Mouse (Mus musculus): ENCODE measurements at regions not wholly inside any gene's neighbourhood (a gene's known extent, or its start where the extent isn't known, plus 50 kb on each side); places are given as distances from the start of the nearest gene placed in this dataset.
"Not testable (repeated sequence)": the region's sequence is repeated elsewhere in the genome, so short reads cannot be mapped to it uniquely, and the experiment has no call there.

- DNase-seq (ENCODE audit: low read depth, low spot score): no peak
Observed at GRCm38 (mm10) chr3:21149618-21150017, 782.6 kb upstream of the Agtr1b start.

DNA sequence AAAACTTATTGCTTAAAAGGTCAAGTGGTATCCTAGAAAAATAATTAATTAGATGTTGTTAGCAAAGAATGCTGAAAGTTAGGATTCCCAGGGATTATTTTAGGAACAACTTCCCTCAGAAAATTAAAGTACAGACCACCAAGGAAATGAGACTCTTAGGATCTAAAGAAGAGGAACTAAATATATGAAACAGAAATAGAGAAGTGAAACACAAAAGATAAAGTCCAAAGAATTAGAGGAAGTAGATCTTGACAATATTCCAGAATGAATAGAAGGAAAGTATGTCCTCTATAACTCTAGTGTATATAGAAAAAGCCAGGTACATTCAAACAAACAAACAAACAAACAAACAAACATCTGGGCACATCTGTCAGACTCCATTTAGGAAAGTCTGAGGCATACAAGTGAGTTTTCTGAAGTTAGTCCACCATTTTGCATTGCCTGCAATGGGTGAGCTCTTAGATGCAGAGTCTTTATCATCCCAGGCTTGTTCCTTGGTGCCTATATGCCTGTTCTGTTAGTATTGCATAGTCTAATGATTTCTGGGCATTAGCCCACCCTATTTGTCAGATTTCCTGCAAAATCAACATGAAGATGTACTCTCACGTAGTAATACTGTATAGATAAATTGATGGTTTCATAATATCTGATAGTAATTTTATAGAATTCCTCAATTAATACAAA is 762.0 kb upstream of the Agtr1b start:
- no peak for DNase-seq (ENCODE audit: low read depth, low spot score)

DNA sequence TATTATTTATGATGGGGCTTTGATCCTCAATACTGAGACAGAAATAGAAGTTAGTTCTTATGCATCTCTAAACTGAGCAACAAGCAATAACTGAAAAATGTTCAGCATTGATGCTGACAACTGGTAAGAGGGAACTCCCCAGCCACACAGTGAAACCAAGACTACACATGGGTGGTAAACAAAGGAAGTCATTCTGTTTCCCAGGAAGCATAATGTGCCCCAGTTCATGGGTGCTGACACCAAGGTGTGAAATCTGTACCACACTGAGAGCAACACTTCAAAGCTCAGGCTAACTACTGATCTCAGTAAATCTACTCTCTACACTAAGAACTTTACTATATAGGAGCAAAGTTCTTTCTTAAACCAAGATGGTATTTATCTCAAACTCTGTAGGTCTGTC is 759.2 kb upstream of the Agtr1b start:
- DNase-seq (ENCODE audit: low read depth, low spot score): no peak

DNA sequence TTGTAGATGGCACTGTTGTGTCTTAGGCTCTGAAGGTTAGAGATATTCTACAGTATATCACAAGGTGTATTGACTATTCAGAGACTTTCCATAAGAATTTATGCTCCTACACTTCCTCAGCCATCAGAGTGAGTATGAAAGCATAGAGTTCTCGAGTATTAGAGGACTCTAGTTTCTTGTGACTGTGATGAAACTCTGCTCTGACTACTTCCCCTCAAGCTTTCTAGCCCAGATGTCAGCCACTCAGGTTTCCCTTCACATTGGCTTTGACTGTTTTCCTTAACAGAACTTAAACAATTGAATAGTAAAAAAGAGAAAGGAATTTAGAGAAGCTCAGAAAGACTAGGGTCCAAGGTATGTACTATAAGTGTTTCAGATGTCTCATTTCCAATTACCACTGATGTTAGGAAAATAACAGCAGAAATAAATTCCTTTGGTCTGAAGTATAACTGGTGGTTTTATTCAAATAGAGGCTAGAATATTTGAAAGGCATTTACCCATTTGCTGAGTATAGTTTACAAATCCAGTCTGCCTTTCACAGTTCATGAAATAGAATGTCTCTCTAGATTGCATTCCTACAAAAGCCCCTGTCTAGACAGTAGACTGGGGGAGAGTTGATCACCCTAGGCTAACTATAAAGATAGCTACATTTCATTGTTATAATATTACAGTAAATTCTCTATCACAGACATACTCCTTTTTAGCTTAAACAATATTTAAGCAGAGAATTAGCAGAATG is 751.4 kb upstream of the Agtr1b start:
- no peak for DNase-seq (ENCODE audit: low read depth, low spot score)

- DNase-seq (ENCODE audit: low read depth, low spot score): no peak
Observed at GRCm38 (mm10) chr3:21111735-21112518, 745.0 kb upstream of the Agtr1b start.

DNA sequence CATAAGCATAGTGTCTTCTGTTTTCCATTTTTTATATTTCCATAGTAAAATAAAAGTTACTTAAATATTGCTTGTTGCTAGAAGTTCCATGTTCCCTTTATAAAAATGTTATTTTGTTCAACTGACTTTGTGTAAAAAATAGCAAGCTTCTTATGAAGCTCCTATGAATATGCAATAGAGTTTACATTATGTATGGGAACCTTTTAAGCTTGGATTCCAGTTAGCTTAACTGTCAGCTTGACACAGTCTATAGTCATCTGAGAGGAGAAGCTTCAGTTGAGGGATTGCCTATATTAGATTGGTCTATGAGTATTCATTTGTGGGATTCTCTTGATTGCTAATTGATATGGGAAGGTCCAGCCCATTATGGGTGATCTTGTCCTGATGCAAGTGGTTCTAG is 723.2 kb upstream of the Agtr1b start:
- peak; percentile 11 for DNase-seq (ENCODE audit: low read depth, low spot score)

DNA sequence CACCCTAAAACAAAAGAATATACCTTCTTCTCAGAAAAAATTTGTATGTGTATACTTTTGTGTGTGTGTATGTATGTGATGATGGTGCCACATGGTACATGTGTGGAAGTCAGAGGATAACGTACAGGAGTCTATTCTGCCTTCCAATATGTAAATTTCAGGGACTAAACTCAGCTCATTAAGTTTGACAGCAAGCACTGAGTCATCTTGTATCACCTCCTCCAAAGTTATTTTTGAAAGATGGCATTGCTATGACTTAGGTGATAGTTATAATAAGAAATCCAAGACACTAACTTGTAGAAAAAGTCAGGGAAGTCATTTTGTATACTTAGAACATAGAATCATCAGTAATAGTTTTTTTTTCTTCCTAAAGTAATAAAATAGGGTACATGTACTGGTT is 719.4 kb upstream of the Agtr1b start:
- DNase-seq (ENCODE audit: low read depth, low spot score): peak; percentile 26

GRCm38 (mm10) chr3:21077548-21077947 is 710.6 kb upstream of the Agtr1b start:
- DNase-seq (ENCODE audit: low read depth, low spot score): no peak

DNA sequence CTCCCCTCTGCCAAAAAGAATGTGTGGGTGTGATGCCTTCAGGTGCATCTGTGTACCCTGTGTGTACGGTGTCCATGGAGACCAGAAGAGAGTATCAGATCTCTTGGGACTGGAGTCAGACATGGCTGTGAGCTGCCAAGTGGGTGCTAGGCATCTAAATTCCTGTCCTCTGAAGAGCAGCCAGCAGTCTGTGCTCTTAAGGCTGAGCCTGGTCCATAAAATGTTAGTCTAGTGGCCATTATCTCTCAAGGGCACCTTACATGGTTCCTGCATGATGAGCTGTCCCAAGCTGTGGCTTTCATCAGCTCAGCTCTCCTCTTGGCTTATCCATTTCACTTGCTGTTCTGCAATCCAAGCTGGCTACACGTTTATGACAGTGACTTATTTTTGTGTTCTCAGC is 686.4 kb upstream of the Agtr1b start:
- DNase-seq (ENCODE audit: low read depth, low spot score): not testable (repeated sequence)

DNA sequence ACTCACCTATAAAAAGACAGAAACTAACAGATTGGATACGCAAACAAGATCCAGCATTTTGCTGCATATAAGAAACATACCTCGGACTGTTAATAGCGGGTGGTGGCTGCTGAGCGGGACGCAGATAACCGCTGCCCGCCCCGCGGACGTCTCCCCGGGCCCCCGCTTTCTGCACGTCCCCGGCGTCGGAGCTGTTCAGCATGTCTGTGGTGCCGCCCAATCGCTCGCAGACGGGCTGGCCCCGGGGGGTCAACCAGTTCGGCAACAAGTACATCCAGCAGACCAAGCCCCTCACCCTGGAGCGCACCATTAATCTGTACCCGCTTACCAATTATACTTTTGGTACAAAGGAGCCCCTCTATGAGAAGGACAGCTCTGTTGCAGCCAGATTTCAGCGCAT is 682.4 kb upstream of the Agtr1b start:
- not testable (repeated sequence) for DNase-seq (ENCODE audit: low read depth, low spot score)

DNA sequence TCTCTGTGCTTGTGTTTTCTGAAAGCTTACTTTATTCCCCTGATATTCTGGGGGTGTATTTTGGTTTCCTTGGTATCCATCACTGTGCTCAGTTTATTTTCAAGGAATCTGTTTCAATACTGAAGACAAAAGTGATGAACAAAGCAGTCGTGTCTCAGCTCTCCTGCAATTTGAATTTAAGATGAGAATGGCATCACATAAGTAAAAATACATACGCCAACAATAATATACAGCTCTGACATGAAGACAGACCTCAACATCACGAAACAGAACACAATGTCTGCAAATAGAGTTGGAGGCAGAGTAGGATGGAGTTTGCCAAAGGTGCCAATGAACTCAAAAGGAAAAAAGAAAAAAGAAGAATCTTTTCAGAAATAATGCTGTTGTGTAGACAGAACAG is 679.0 kb upstream of the Agtr1b start:
- peak; percentile 71 for DNase-seq (ENCODE audit: low read depth, low spot score)

DNA sequence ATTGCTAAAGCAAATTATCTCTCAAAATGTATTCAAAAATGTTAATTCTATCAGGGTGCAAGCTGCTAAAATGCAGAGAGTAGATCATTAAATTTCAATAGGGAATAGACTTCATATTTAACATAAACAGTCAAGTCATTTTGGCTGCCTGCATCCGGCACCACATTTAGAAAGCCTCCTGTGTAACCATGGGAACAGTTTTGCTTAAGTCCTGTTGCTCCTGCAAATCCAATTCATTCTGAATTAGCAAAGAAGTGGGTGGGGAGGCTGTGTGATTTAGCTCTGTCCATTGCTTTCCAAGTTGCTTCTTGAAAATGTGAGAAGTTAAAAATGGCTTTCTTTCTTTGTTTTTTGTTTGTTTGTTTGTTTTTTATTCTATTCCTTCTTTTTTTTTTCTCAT is 658.9 kb upstream of the Agtr1b start:
- peak; percentile 93 for DNase-seq (ENCODE audit: low read depth, low spot score)

- DNase-seq (ENCODE audit: low read depth, low spot score): peak; percentile 55
Observed at GRCm38 (mm10) chr3:21020946-21021345, 654.0 kb upstream of the Agtr1b start.

DNA sequence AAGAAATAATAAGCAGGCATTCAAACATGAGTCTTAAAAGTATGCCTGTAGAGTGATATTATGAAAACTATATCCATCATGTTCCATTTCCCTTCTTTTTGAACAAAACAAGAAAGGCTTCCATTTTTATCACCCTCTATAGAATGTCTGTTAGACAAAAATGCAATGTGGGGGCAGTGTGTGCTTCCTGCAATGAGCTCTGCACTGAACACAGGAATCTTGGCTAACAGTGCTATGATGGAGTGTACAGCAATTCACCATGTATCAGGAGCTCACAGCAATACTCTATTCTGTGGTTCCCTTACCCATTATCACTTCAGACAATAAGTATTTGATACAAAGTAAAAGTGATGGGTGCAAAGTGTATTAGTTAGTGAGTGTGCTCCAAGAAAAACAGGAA is 653.3 kb upstream of the Agtr1b start:
- peak; percentile 44 for DNase-seq (ENCODE audit: low read depth, low spot score)

- DNase-seq (ENCODE audit: low read depth, low spot score): no peak
Observed at GRCm38 (mm10) chr3:21009650-21010049, 642.7 kb upstream of the Agtr1b start.

DNA sequence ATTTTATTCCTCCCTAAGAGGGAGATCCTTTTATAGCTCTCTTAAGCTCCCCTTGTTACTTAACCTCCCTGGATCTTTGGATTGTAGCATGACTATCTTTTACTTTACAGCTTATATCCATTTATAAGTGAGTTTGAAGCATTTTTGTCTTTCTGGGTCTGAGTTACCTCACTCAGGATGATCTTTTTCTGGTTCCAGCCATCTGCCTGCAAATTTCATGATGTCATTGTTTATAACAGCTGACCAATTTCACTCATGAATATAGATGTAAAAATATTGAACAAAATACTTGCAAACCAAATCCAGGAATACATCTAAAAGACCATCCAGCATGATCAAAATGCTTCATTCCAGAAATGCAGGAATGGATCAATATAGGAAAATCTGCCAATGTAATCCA is 631.3 kb upstream of the Agtr1b start:
- no peak for DNase-seq (ENCODE audit: low read depth, low spot score)

GRCm38 (mm10) chr3:20989486-20989970 is 622.6 kb upstream of the Agtr1b start:
- no peak for DNase-seq (ENCODE audit: low read depth, low spot score)

- DNase-seq (ENCODE audit: low read depth, low spot score): no peak
Observed at GRCm38 (mm10) chr3:20986942-20987341, 620.0 kb upstream of the Agtr1b start.

DNA sequence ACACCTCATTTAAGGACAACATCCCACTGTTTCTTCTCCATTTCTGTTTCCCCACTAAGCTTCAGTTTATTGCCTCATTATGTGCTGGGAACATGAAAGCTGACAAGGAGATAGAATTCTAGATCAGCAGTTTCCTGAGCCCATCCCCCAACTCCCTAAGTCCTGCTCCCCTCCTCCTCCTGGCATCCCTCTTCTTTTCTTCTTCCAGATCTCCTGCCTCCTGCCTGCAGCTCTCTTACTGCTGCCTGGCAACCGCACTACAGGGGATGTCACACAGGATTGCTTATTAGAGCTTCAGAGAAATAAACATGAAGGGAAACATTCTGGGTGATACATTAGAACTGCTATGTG is 619.4 kb upstream of the Agtr1b start:
- peak; percentile 51 for DNase-seq (ENCODE audit: low read depth, low spot score)

GRCm38 (mm10) chr3:20985682-20986376 is 618.9 kb upstream of the Agtr1b start:
- DNase-seq (ENCODE audit: low read depth, low spot score): peak; percentile 21

GRCm38 (mm10) chr3:20984146-20984545 is 617.2 kb upstream of the Agtr1b start:
- no peak for DNase-seq (ENCODE audit: low read depth, low spot score)

- no peak for DNase-seq (ENCODE audit: low read depth, low spot score)
Observed at GRCm38 (mm10) chr3:20973077-20973476, 606.1 kb upstream of the Agtr1b start.
